Mouse (Mus musculus): ENCODE measurements around the gene Sval1.

Sval1 gene

DNA sequence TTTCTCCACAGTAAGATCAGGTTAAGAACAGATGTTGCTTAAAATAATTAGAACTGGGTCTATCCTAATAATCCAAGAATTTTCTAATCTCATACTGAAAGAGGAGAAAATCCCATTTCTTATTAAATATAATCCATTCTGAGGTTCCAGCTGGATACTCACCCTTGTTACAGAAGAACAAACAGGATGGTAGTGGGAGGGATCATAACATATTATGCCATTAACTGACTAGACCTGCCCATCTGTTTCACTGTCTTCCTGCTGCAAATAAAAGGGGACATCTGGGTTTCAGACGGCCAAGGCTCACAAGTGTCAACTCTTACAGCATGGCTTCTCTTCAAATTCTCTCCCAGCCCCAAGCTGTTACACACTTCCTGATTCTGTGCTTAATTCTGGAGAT, at the start of gene Sval1:
Sval1 (plus strand) TSS at position 301 of the 400 bp plus-strand sequence.
- in situ Hi-C loops (cut with MboI), result no loop called here

DNA sequence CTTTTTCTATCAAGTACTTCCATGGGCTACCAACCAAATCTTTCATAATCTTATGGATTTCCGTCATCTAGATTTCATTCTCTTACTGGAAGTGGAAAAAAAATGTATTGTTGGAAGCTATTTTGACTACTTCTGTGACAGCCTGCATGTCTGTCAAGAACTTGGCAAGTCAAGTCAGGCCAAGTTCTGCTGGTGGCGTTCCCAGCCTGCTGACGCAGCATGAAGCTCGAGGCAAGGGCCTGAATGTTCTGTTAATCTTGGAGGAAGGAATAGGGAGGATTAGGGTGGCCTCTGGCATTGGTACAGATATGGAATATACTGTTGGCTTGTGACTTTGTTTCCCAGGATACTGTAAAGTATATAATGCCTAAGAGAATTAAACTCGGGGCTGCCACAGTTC, 39.8 kb upstream of the Sval1 start:
- in situ Hi-C loops (cut with MboI), result no loop called here

DNA sequence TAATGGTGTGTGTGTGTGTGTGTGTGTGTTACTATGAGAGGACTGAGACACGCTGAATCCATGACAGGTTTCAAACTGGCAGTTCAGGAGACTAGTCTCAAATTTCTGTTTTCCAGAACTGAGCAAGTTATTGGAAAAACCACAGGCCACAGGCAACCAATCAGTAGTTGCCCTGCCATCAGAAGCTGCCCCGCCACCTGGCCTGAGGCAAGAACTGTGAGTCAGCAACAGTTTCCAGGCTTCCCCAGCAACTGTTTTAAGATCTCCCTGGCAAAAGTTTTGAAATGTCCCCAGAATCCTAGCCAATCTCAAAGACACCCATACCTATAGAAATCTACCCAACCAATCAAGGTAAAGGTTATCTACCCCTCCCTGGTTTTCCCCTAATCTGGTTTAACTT, 36.5 kb upstream of the Sval1 start:
- in situ Hi-C loops (cut with MboI), result no loop called here

DNA sequence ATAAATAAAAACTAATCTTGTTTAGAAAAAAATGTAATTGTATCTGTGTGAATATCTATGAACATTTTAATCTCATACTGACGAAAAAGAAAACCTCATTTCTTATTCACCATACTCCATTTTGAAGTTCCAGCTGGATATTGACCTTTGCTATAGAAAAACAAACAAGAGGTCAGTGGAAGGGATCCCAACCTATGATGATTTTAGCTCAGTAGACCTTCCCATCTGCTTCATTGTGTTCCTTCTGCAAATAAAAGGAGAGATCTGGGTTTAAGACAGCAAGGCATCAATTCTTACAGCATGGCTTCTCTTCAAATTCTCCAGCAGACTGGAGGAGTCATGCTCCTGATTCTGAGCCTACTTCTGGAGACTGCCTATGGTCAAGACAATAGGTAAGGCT, 16.4 kb downstream of the Sval1 start, which contains the start of gene Sval3:
Sval3 (plus strand) TSS at position 301 of the 400 bp plus-strand sequence.
- in situ Hi-C loops (cut with MboI), result no loop called here
